Mouse (Mus musculus) heart, embryonic 15.5 days (tissue): ENCODE measurements around the gene Myrip. TPM values are rescaled to one million over a fixed set of nuclear protein-coding genes. Genes with fewer than 3 reads are reported as not detected.
"Not testable (repeated sequence)": the region's sequence is repeated elsewhere in the genome, so short reads cannot be mapped to it uniquely, and the experiment has no call there.

Source experiments
- ATAC-seq: fragments of 200-750 bp; cut with Nextera tagmentation; replicated peaks from 2 replicates; pipeline ENCODE4 v1.8.0; 2017; ENCODE audit warnings: low read depth, moderate TSS enrichment; ENCODE audit not compliant: insufficient number of reproducible peaks, insufficient read depth, low FRiP score
- H3K27ac ChIP-seq: fragments of 300-500 bp; sonication (generic); 2 replicates; pipeline ENCODE4 v1.5.1; 2015; ENCODE audit warnings: mild to moderate bottlenecking, inconsistent platforms
- H3K27me3 ChIP-seq: fragments of 300-500 bp; sonication (generic); 2 replicates; pipeline ENCODE4 v1.6.1; 2015; ENCODE audit warnings: inconsistent platforms
- H3K36me3 ChIP-seq: fragments of 300-500 bp; sonication (generic); 2 replicates; pipeline ENCODE4 v1.6.1; 2015; ENCODE audit warnings: mild to moderate bottlenecking, inconsistent platforms
- H3K4me1 ChIP-seq: fragments of 300-500 bp; sonication (generic); replicated peaks from 2 replicates; pipeline ENCODE4 v1.6.1; 2015; ENCODE audit warnings: inconsistent platforms
- H3K4me2 ChIP-seq: fragments of 300-500 bp; sonication (generic); 2 replicates; pipeline ENCODE4 v1.6.1; 2015; ENCODE audit warnings: inconsistent platforms, mild to moderate bottlenecking, moderate library complexity
- H3K4me3 ChIP-seq: fragments of 300-500 bp; sonication (generic); 2 replicates; pipeline ENCODE4 v1.5.1; 2015; ENCODE audit warnings: mild to moderate bottlenecking, inconsistent platforms
- H3K9ac ChIP-seq: fragments of 300-500 bp; sonication (generic); 2 replicates; pipeline ENCODE4 v1.6.1; 2015; ENCODE audit warnings: mild to moderate bottlenecking, inconsistent platforms
- H3K9me3 ChIP-seq: fragments of 300-500 bp; sonication (generic); replicated peaks from 2 replicates; pipeline ENCODE4 v1.6.1; 2016; ENCODE audit warnings: inconsistent platforms
- WGBS: fragments of 180-500 bp; shearing (Covaris S2); methylation state at CpG from one replicate; pipeline ENCODE4 v1.1.7; 2015; ENCODE audit warnings: mixed read lengths; 5-methylcytosine and 5-hydroxymethylcytosine counted together
- polyA plus RNA-seq: library from polyadenylated mRNA; unstranded; fragments of >200 nt; fragmentation: Nextera tagmentation; extraction: Ambion mirVana; gene quantifications from 2 replicates; pipeline ENCODE4 v1.2.1, GENCODE M21; 2015

Myrip gene
- polyA plus RNA-seq, 1 experiment from 2014 or later = 0.26 TPM

- no peak for ATAC-seq
- no peak overlapping the region for H3K4me3 ChIP-seq
- H3K27me3 ChIP-seq = peaks cover 13% of the 10 kb centered on the region
- H3K9me3 ChIP-seq = no peaks in the 10 kb centered on the region
- no peak overlapping the region for H3K9ac ChIP-seq
- WGBS = 81% methylated on average over 1 of the region's 1 CpGs
- H3K4me1 ChIP-seq = no peaks in the 10 kb centered on the region
- no peak overlapping the region for H3K27ac ChIP-seq
- H3K36me3 ChIP-seq = no peaks in the 10 kb centered on the region
- H3K4me2 ChIP-seq = no peak overlapping the region
Observed at GRCm38 (mm10) chr9:120296938-120297337, 4.4 kb upstream of the Myrip start.

GRCm38 (mm10) chr9:120299429-120299828 is 1.9 kb upstream of the Myrip start:
- H3K4me1 ChIP-seq = peaks cover 15% of the 10 kb centered on the region
- no peak overlapping the region for H3K27ac ChIP-seq
- ATAC-seq = no peak
- no peak overlapping the region for H3K9ac ChIP-seq
- H3K9me3 ChIP-seq = 0 out of 2 replicates have a peak, but pooled peaks cover 3% of the 10 kb centered on the region
- WGBS = 47% methylated on average over 2 of the region's 2 CpGs
- H3K36me3 ChIP-seq = no peaks in the 10 kb centered on the region
- no peak overlapping the region for H3K4me2 ChIP-seq
- H3K4me3 ChIP-seq = no peak overlapping the region
- peaks cover 38% of the 10 kb centered on the region for H3K27me3 ChIP-seq

DNA sequence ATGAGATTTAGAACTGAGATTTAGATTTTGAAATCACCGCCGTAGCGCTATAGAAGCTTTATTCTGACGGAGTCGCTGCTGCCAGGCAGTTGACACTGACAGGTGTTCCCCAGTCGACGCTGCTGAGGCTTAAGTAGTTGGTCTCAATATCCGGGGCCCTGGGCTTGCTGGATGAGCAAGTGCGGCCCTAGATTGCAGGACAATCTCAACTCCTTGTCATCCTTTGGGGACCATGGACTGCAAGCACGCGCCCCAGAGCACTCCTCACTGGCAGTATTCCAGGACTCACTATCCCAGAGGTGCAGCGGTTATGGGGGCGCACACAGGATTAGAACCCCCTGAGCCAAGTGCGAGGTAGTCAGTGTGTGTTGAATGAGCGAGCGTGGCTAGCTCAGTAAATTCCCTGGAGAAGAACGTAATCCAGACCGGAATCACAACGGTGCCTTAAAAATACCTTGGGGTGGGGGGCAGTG is 1.7 kb downstream of the Myrip start:
- Histone ChIP-seq H3K4me1 (peaks cover 15% of the 10 kb centered on the region), H3K36me3 (no peaks in the 10 kb centered on the region), H3K9me3 (0 out of 2 replicates have a peak, but pooled peaks cover 3% of the 10 kb centered on the region), H3K4me2 (peak overlapping the region; percentile 96), H3K27ac (no peak overlapping the region), H3K27me3 (peaks cover 70% of the 10 kb centered on the region), H3K9ac (no peak overlapping the region; the same call in 1 of the 2 replicates), H3K4me3 (peak overlapping the region; percentile 58)
- ATAC-seq = no peak
- WGBS = 15% methylated on average over 19 of the region's 19 CpGs

GRCm38 (mm10) chr9:120303453-120304299 is 2.4 kb downstream of the Myrip start:
- WGBS = 1% methylated on average over 94 of the region's 103 CpGs
- no peak overlapping the region for H3K27ac ChIP-seq

GRCm38 (mm10) chr9:120304300-120305137 is 3.2 kb downstream of the Myrip start:
- no peak for ATAC-seq
- WGBS = 3% methylated on average over 54 of the region's 54 CpGs
- peak overlapping the region; percentile 38; the same call in 1 of the 2 replicates for H3K9ac ChIP-seq

More at GRCm38 (mm10) chr9:120303453-120304299, 2.4 kb downstream of the Myrip start:
- Histone ChIP-seq H3K4me3 (peak overlapping the region; percentile 58), H3K9me3 (0 out of 2 replicates have a peak, but pooled peaks cover 3% of the 10 kb centered on the region), H3K27me3 (peaks cover 70% of the 10 kb centered on the region), H3K4me1 (peaks cover 15% of the 10 kb centered on the region), H3K4me2 (peak overlapping the region; percentile 96), H3K36me3 (no peaks in the 10 kb centered on the region), H3K9ac (peak overlapping the region; percentile 38)
- ATAC-seq = peak; percentile 71

DNA sequence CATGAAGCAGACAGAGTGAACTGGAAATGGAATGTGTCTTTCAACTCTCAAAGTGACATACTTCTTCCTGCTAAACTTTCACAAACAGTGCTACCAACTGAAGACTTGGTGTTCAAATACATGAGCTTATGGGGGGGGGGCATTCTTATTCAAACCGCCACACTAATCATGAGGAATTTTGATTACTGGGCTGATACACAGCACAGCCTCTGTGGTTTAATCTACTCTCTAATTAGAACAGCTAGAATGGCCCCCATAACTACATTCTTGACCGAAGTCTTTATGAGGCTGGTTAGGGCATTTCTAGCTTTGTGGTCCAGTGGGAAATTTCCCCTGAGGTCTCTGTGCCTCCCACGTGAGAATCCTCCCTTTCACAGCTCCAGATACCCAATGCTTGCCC is 13.9 kb downstream of the Myrip start:
- Histone ChIP-seq H3K4me2 (no peak overlapping the region), H3K9me3 (no peaks in the 10 kb centered on the region), H3K4me3 (no peak overlapping the region), H3K27ac (no peak overlapping the region), H3K36me3 (no peaks in the 10 kb centered on the region), H3K4me1 (no peaks in the 10 kb centered on the region), H3K9ac (no peak overlapping the region), H3K27me3 (peaks cover 7% of the 10 kb centered on the region)
- WGBS = 49% methylated on average over 3 of the region's 3 CpGs
- ATAC-seq = no peak

More at GRCm38 (mm10) chr9:120304300-120305137, 3.2 kb downstream of the Myrip start:
- H3K4me2 ChIP-seq = peak overlapping the region; percentile 96
- H3K9me3 ChIP-seq = 0 out of 2 replicates have a peak, but pooled peaks cover 3% of the 10 kb centered on the region
- H3K4me3 ChIP-seq = peak overlapping the region; percentile 58
- peaks cover 15% of the 10 kb centered on the region for H3K4me1 ChIP-seq
- H3K27ac ChIP-seq = no peak overlapping the region
- H3K27me3 ChIP-seq = peaks cover 70% of the 10 kb centered on the region
- no peaks in the 10 kb centered on the region for H3K36me3 ChIP-seq

DNA sequence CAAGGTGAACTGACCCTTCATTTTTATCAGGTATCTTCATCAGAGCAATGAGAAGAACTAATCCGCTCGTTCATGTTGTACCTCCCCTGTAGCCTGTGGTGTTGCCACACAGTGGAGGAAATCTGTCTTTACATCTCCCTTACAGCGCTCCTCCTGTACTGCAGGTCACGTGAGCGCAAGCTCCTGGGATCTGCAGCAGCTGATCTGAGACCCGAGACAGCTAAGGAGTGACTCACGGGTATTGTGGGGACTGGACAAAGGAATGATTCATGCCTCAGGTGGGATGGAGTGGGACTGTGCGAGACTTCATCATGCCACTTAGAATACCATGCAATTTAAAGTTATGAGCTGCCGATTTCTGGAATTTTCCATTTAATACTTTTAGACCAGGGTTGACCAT is 17.8 kb downstream of the Myrip start:
- ATAC-seq = no peak
- no peak overlapping the region for H3K4me3 ChIP-seq
- no peaks in the 10 kb centered on the region for H3K36me3 ChIP-seq
- H3K4me2 ChIP-seq = no peak overlapping the region
- WGBS = 85% methylated on average over 9 of the region's 9 CpGs
- H3K27ac ChIP-seq = no peak overlapping the region
- no peaks in the 10 kb centered on the region for H3K9me3 ChIP-seq
- peaks cover 7% of the 10 kb centered on the region for H3K27me3 ChIP-seq
- no peak overlapping the region for H3K9ac ChIP-seq
- no peaks in the 10 kb centered on the region for H3K4me1 ChIP-seq

GRCm38 (mm10) chr9:120320573-120320972 is 19.3 kb downstream of the Myrip start:
- WGBS = 94% methylated on average over 2 of the region's 2 CpGs
- no peak for ATAC-seq
- Histone ChIP-seq H3K36me3 (no peaks in the 10 kb centered on the region), H3K9me3 (no peaks in the 10 kb centered on the region), H3K4me1 (no peaks in the 10 kb centered on the region), H3K9ac (no peak overlapping the region), H3K27ac (no peak overlapping the region), H3K27me3 (peaks cover 3% of the 10 kb centered on the region; the same call in 1 of the 2 replicates), H3K4me2 (no peak overlapping the region), H3K4me3 (no peak overlapping the region)

- Histone ChIP-seq H3K4me3 (no peak overlapping the region), H3K9me3 (no peaks in the 10 kb centered on the region), H3K27ac (no peak overlapping the region), H3K27me3 (no peaks in the 10 kb centered on the region), H3K4me2 (no peak overlapping the region), H3K4me1 (no peaks in the 10 kb centered on the region), H3K36me3 (no peaks in the 10 kb centered on the region), H3K9ac (no peak overlapping the region)
- no peak for ATAC-seq
- WGBS = 69% methylated on average over 15 of the region's 15 CpGs
Observed at GRCm38 (mm10) chr9:120322702-120323426, 21.6 kb downstream of the Myrip start.

GRCm38 (mm10) chr9:120331048-120331447 is 29.7 kb downstream of the Myrip start:
- not testable (repeated sequence) for H3K27ac ChIP-seq, H3K9ac ChIP-seq, H3K4me1 ChIP-seq, H3K27me3 ChIP-seq, H3K4me2 ChIP-seq, H3K9me3 ChIP-seq, H3K4me3 ChIP-seq, H3K36me3 ChIP-seq, ATAC-seq
- 82% methylated on average over 3 of the region's 3 CpGs for WGBS
